In genomic region chr11:65807601-65808000, GRCm38 (mm10) we compare ENCODE assay signal across 8 mouse cellular contexts. TPM values are rescaled to one million over a fixed set of nuclear protein-coding genes. Genes with fewer than 3 reads are reported as not detected.
DNase-seq lines count a peak whose midpoint lies in the region; ATAC-seq and TF ChIP-seq lines count a peak whose summit lies in the region.

No protein-coding gene starts in this region.

- ATAC-seq in embryonic facial prominence, embryonic 13.5 days (ENCODE audit: insufficient number of reproducible peaks, insufficient read depth, low FRiP score, low TSS enrichment, low read depth), result no peak
- peak; percentile 11 for ATAC-seq in intestine, embryonic 15.5 days
- ATAC-seq in neural tube, embryonic 12.5 days (ENCODE audit: low FRiP score, low read depth), result peak; percentile 27

- TF ChIP-seq CTCF in left cerebral cortex, adult 2 months (IDR thresholded peaks at IDR 0.05), result no peak

- no peak for DNase-seq in left cerebral cortex, adult 2 months (ENCODE audit: extremely low spot score in 1 of 2, low spot score in 2 of 2)
- no peak for DNase-seq in left cerebral cortex, adult 8-10 months (ENCODE audit: low spot score in 2 of 2)
- no peak for DNase-seq in cerebellum, adult 9-11 months
- no peak for DNase-seq in cerebellum, postnatal 10 days
- DNase-seq in right cerebral cortex, postnatal 10 days (ENCODE audit: low spot score in 2 of 2), result no peak

- H3K4me3 ChIP-seq in left cerebral cortex, adult 2 months, result peak overlapping the region; percentile 96
- H3K4me3 ChIP-seq in embryonic facial prominence, embryonic 13.5 days, result peak overlapping the region; percentile 72
- peak overlapping the region; percentile 85 for H3K4me3 ChIP-seq in intestine, embryonic 15.5 days (replicated peaks)
- peak overlapping the region; percentile 80 for H3K4me3 ChIP-seq in neural tube, embryonic 12.5 days

- no peaks in the 10 kb centered on the region for H3K27me3 ChIP-seq in embryonic facial prominence, embryonic 13.5 days
- no peaks in the 10 kb centered on the region for H3K27me3 ChIP-seq in intestine, embryonic 15.5 days (replicated peaks)
- no peaks in the 10 kb centered on the region for H3K27me3 ChIP-seq in neural tube, embryonic 12.5 days (replicated peaks)

- no peaks in the 10 kb centered on the region for H3K36me3 ChIP-seq in embryonic facial prominence, embryonic 13.5 days
- no peaks in the 10 kb centered on the region for H3K36me3 ChIP-seq in intestine, embryonic 15.5 days
- no peaks in the 10 kb centered on the region for H3K36me3 ChIP-seq in neural tube, embryonic 12.5 days

- H3K9me3 ChIP-seq in embryonic facial prominence, embryonic 13.5 days, result no peaks in the 10 kb centered on the region
- H3K9me3 ChIP-seq in intestine, embryonic 15.5 days, result no peaks in the 10 kb centered on the region
- H3K9me3 ChIP-seq in neural tube, embryonic 12.5 days, result no peaks in the 10 kb centered on the region

- peaks cover 16% of the 10 kb centered on the region for H3K4me1 ChIP-seq in embryonic facial prominence, embryonic 13.5 days
- 0 out of 2 replicates have a peak, but pooled peaks cover 2% of the 10 kb centered on the region for H3K4me1 ChIP-seq in intestine, embryonic 15.5 days (replicated peaks)
- peaks cover 11% of the 10 kb centered on the region; the same call in 1 of the 2 replicates for H3K4me1 ChIP-seq in neural tube, embryonic 12.5 days

- intact Hi-C loops in left cerebral cortex, adult 2 months (cut with DNase I), result loop anchor here (2.0 to 10.0 kb wide), 3 partner anchors 19 to 563 kb away; partner anchors contain the start of gene Map2k4

- peak overlapping the region; percentile 80 for H3K9ac ChIP-seq in embryonic facial prominence, embryonic 13.5 days
- peak overlapping the region; percentile 81 for H3K9ac ChIP-seq in intestine, embryonic 15.5 days
- peak overlapping the region; percentile 74 for H3K9ac ChIP-seq in neural tube, embryonic 12.5 days

- WGBS in embryonic facial prominence, embryonic 13.5 days, result 49% methylated on average over 7 of the region's 7 CpGs
- 40% methylated on average over 7 of the region's 7 CpGs for WGBS in intestine, embryonic 15.5 days
- WGBS in neural tube, embryonic 12.5 days, result 52% methylated on average over 7 of the region's 7 CpGs

- peak overlapping the region; percentile 92 for H3K4me2 ChIP-seq in embryonic facial prominence, embryonic 13.5 days
- peak overlapping the region; percentile 52 for H3K4me2 ChIP-seq in intestine, embryonic 15.5 days (replicated peaks)
- peak overlapping the region; percentile 89 for H3K4me2 ChIP-seq in neural tube, embryonic 12.5 days (replicated peaks)

- peak overlapping the region; percentile 97 for H3K27ac ChIP-seq in left cerebral cortex, adult 2 months
- no peak overlapping the region for H3K27ac ChIP-seq in embryonic facial prominence, embryonic 13.5 days
- peak overlapping the region; percentile 93 for H3K27ac ChIP-seq in intestine, embryonic 15.5 days
- H3K27ac ChIP-seq in neural tube, embryonic 12.5 days, result no peak overlapping the region

RNA-seq across cellular contexts. Expression of gene Zkscan6, which starts 0.6 kb away (rescaled TPM):
- total RNA-seq in left cerebral cortex, adult 2 months (2021), result 10 to 100 TPM; 13.1 to 13.4 TPM
- 10 to 100 TPM; 11.1 to 12.9 (median 12.5) TPM for total RNA-seq in left cerebral cortex, adult 8-10 months (2022)
- 13.8 and 14.9 TPM in 2 replicates for polyA plus RNA-seq in embryonic facial prominence, embryonic 13.5 days (2015; fragmentation: Nextera tagmentation; extraction: Ambion mirVana)
- 14.5 and 15.1 TPM in 2 replicates for polyA plus RNA-seq in intestine, embryonic 15.5 days (2015; fragmentation: Nextera tagmentation; extraction: Ambion mirVana)
- 19.2 and 20.6 TPM in 2 replicates for polyA plus RNA-seq in neural tube, embryonic 12.5 days (2016; fragmentation: Nextera tagmentation; extraction: Ambion mirVana)

RNA-seq across cellular contexts. Expression of gene Map2k4, which starts 19.5 kb away (rescaled TPM):
- total RNA-seq in left cerebral cortex, adult 2 months (2021), result 100 to 1,000 TPM; 185 to 192 TPM
- total RNA-seq in left cerebral cortex, adult 8-10 months (2022), result 100 to 1,000 TPM; 173 to 191 (median 185) TPM
- polyA plus RNA-seq in embryonic facial prominence, embryonic 13.5 days (2015; fragmentation: Nextera tagmentation; extraction: Ambion mirVana), result 65.1 and 67.9 TPM in 2 replicates
- polyA plus RNA-seq in intestine, embryonic 15.5 days (2015; fragmentation: Nextera tagmentation; extraction: Ambion mirVana), result 54.8 and 57.8 TPM in 2 replicates
- polyA plus RNA-seq in neural tube, embryonic 12.5 days (2016; fragmentation: Nextera tagmentation; extraction: Ambion mirVana), result 71.3 and 72.6 TPM in 2 replicates

Comparison
In these comparisons a context has a peak if more than half of its experiments do, and no peak if none do; other contexts are left out.
1. H3K27ac ChIP-seq: peak in left cerebral cortex, adult 2 months (single experiment) and intestine, embryonic 15.5 days (single experiment); none in embryonic facial prominence, embryonic 13.5 days (single experiment) and neural tube, embryonic 12.5 days (single experiment).
2. Peak in every context shown above with its lines, with median percentiles within 50 percentile points of each other: H3K4me3 ChIP-seq, H3K4me2 ChIP-seq and H3K9ac ChIP-seq.